ENCODE assay signal across 15 mouse cellular contexts in genomic region chr15:31539643-31540512, GRCm38 (mm10). TPM values are rescaled to one million over a fixed set of nuclear protein-coding genes. Genes with fewer than 3 reads are reported as not detected.
DNase-seq lines count a peak whose midpoint lies in the region; ATAC-seq and TF ChIP-seq lines count a peak whose summit lies in the region.
"Had no signal": no experiment of that assay in that cellular context is flagged by ENCODE, and none has a peak within 500 bp of the region (broad histone marks: within the 10 kb centered on the region; RNA-seq: fewer than 3 reads in every experiment).

No protein-coding gene starts in this region.

- H3K9me3 ChIP-seq in liver, embryonic 16.5 days (replicated peaks; ENCODE audit: control insufficient read depth, low read length), result no peaks in the 10 kb centered on the region
- H3K9me3 ChIP-seq: intestine, embryonic 15.5 days; limb, embryonic 12.5 days had no signal

- peak overlapping the region; percentile 67 for H3K9ac ChIP-seq in liver, embryonic 16.5 days (ENCODE audit: low read depth, low read length)
- H3K9ac ChIP-seq: intestine, embryonic 15.5 days; limb, embryonic 12.5 days had no signal

- peak; percentile 94 for ATAC-seq in erythroblast, adult 5-6 weeks (replicated peaks; ENCODE audit: low FRiP score, poor library complexity, severe bottlenecking)
- ATAC-seq in liver, embryonic 16.5 days (ENCODE audit: low read depth), result peak; percentile 85
- ATAC-seq: activated CD4-positive, CD25-positive, alpha-beta regulatory T cell, adult 4 months; CD4-positive, CD25-positive, alpha-beta regulatory T cell, adult 4 months; intestine, embryonic 15.5 days had no signal

- no peaks in the 10 kb centered on the region for H3K36me3 ChIP-seq in liver, embryonic 16.5 days (ENCODE audit: control insufficient read depth, insufficient read depth)
- H3K36me3 ChIP-seq: intestine, embryonic 15.5 days; limb, embryonic 12.5 days had no signal

- peak overlapping the region; percentile 61 for H3K4me2 ChIP-seq in liver, embryonic 16.5 days (ENCODE audit: low read depth, low read length)
- H3K4me2 ChIP-seq: heart, embryonic 11.5 days; intestine, embryonic 15.5 days; limb, embryonic 12.5 days had no signal

- DNase-seq in layer of hippocampus, adult 2 months (ENCODE audit: low spot score in 2 of 2), result no peak
- DNase-seq in layer of hippocampus, postnatal 14 days (ENCODE audit: low spot score in 2 of 2), result no peak
- no peak for DNase-seq in frontal cortex, postnatal 10 days (ENCODE audit: low spot score in 2 of 2)
- no peak for DNase-seq in adrenal gland, postnatal 36 days
- DNase-seq: cerebellum, adult 8-10 months; thymus, postnatal 25 days had no signal

- H3K27me3 ChIP-seq in liver, embryonic 16.5 days (ENCODE audit: control insufficient read depth, insufficient read depth, low read depth, low read length), result no peaks in the 10 kb centered on the region
- H3K27me3 ChIP-seq: intestine, embryonic 15.5 days; limb, embryonic 12.5 days had no signal

- H3K4me1 ChIP-seq in bone marrow, adult 2 months (ENCODE audit: control insufficient read depth, insufficient read depth, low read length), result peaks cover 6% of the 10 kb centered on the region; the same call in 1 of the 2 replicates
- peaks cover 60% of the 10 kb centered on the region for H3K4me1 ChIP-seq in liver, embryonic 16.5 days (ENCODE audit: control insufficient read depth, low read depth, low read length)

- WGBS in bone marrow, adult 2 months, result 66% methylated on average over 9 of the region's 9 CpGs
- 14% methylated on average over 9 of the region's 9 CpGs for WGBS in liver, embryonic 16.5 days (ENCODE audit: insufficient replicate concordance)

- no peak for TF ChIP-seq POLR2A in bone marrow, adult 2 months (IDR thresholded peaks at IDR 0.05; ENCODE audit: borderline replicate concordance, control insufficient read depth, low read depth, low read length)

- no peak for TF ChIP-seq CTCF in layer of hippocampus, adult 2 months (conservative IDR thresholded peaks at IDR 0.05)
- TF ChIP-seq CTCF in bone marrow, adult 2 months (IDR thresholded peaks at IDR 0.05; ENCODE audit: control insufficient read depth, insufficient read depth, low read length), result peak; percentile 3; the same call in 1 of the 2 replicates

- H3K4me3 ChIP-seq in layer of hippocampus, adult 2 months, result no peak overlapping the region
- peak overlapping the region; percentile 33 for H3K4me3 ChIP-seq in bone marrow, adult 2 months (replicated peaks; ENCODE audit: control insufficient read depth, low read depth, low read length)
- peak overlapping the region; percentile 48 for H3K4me3 ChIP-seq in liver, embryonic 16.5 days (ENCODE audit: low read depth, low read length)
- H3K4me3 ChIP-seq: intestine, embryonic 15.5 days; limb, embryonic 12.5 days had no signal

- H3K27ac ChIP-seq in layer of hippocampus, adult 2 months, result 0 out of 2 replicates have a peak overlapping the region, but pooled peaks have one; percentile 18
- peak overlapping the region; percentile 77 for H3K27ac ChIP-seq in bone marrow, adult 2 months (ENCODE audit: control insufficient read depth, insufficient read depth, low read depth, low read length, poor library complexity)
- peak overlapping the region; percentile 80 for H3K27ac ChIP-seq in liver, embryonic 16.5 days (ENCODE audit: low read length)
- H3K27ac ChIP-seq: intestine, embryonic 15.5 days; limb, embryonic 12.5 days had no signal

RNA-seq across cellular contexts. Expression of gene March6, which starts 9.0 kb away (rescaled TPM):
- total RNA-seq in layer of hippocampus, adult 2 months (2021), result 100 to 1,000 TPM; 186 to 194 TPM
- 100 to 1,000 TPM; 203 to 213 TPM for total RNA-seq in layer of hippocampus, postnatal 14 days (2021)
- 14.9 and 20.9 TPM in 2 replicates for polyA plus RNA-seq in bone marrow, adult 2 months (2011; ENCODE audit: insufficient read depth, insufficient read length, low replicate concordance, missing spikeins)
- total RNA-seq in erythroblast, adult 5-6 weeks (2015; ENCODE audit: low replicate concordance), result 32.1 and 35.5 TPM in 2 replicates
- total RNA-seq in erythroblast, adult 5-6 weeks (2017; ENCODE audit: low replicate concordance), result 54.5 and 59.6 TPM in 2 replicates
- 15.8 TPM in 2 replicates for polyA plus RNA-seq in liver, embryonic 16.5 days (2015; fragmentation: Nextera tagmentation; extraction: Ambion mirVana)
- 100 to 1,000 TPM; 132 to 160 TPM for total RNA-seq in adrenal gland, postnatal 36 days (2021)

RNA-seq across cellular contexts. Expression of gene Cmbl, which starts 25.3 kb away (rescaled TPM):
- total RNA-seq in layer of hippocampus, adult 2 months (2021), result 10 to 100 TPM; 12.7 to 12.8 TPM
- 10 to 100 TPM; 12.3 to 16.0 TPM for total RNA-seq in layer of hippocampus, postnatal 14 days (2021)
- polyA plus RNA-seq in bone marrow, adult 2 months (2011; ENCODE audit: insufficient read depth, insufficient read length, low replicate concordance, missing spikeins), result 10.0 and 10.2 TPM in 2 replicates
- total RNA-seq in erythroblast, adult 5-6 weeks (2015; ENCODE audit: low replicate concordance), result 2.3 TPM in 1 of 2 replicates, not detected in the other
- total RNA-seq in erythroblast, adult 5-6 weeks (2017; ENCODE audit: low replicate concordance), result 3.5 and 6.5 TPM in 2 replicates
- polyA plus RNA-seq in liver, embryonic 16.5 days (2015; fragmentation: Nextera tagmentation; extraction: Ambion mirVana), result 12.7 and 16.4 TPM in 2 replicates
- 100 to 1,000 TPM; 117 to 206 TPM for total RNA-seq in adrenal gland, postnatal 36 days (2021)
- total RNA-seq: neutrophil, adult 5-6 weeks had no signal
- polyA plus RNA-seq: CD4-positive, CD25-positive, alpha-beta regulatory T cell, adult 4 months had no signal

Comparison
In these comparisons a context has a peak if more than half of its experiments do, and no peak if none do; other contexts are left out.
1. H3K27ac ChIP-seq: peak in every context shown above with its lines; median percentile 80 in liver, embryonic 16.5 days; 77 in bone marrow, adult 2 months; 18 in layer of hippocampus, adult 2 months.
2. RNA of gene Cmbl, which starts 25.3 kb away (total RNA-seq): 117 to 206 TPM in adrenal gland, postnatal 36 days; 12.3 to 16.0 TPM in layer of hippocampus, postnatal 14 days, 12.7 to 12.8 TPM in layer of hippocampus, adult 2 months and 2.3 to 6.5 TPM in erythroblast, adult 5-6 weeks; every median in the first group is over 4 times any median in the second.